Mouse (Mus musculus) kidney, postnatal 14 days (tissue): Measurements from ENCODE around the gene Ogg1.
A peak's percentile ranks its signal among the peaks of the same experiment; 100 is the strongest.
"Not testable (repeated sequence)": the region's sequence is repeated elsewhere in the genome, so short reads cannot be mapped to it uniquely, and the experiment has no call there.

Source experiments
- DNase-seq: peaks from one replicate; pipeline ENCODE4 v3.0.0; 2022; ENCODE audit warnings: mixed read lengths

Ogg1 gene

GRCm38 (mm10) chr6:113332734-113333133 lies 6.0 kb downstream of the Ogg1 start:
- not testable (repeated sequence) for DNase-seq

DNA sequence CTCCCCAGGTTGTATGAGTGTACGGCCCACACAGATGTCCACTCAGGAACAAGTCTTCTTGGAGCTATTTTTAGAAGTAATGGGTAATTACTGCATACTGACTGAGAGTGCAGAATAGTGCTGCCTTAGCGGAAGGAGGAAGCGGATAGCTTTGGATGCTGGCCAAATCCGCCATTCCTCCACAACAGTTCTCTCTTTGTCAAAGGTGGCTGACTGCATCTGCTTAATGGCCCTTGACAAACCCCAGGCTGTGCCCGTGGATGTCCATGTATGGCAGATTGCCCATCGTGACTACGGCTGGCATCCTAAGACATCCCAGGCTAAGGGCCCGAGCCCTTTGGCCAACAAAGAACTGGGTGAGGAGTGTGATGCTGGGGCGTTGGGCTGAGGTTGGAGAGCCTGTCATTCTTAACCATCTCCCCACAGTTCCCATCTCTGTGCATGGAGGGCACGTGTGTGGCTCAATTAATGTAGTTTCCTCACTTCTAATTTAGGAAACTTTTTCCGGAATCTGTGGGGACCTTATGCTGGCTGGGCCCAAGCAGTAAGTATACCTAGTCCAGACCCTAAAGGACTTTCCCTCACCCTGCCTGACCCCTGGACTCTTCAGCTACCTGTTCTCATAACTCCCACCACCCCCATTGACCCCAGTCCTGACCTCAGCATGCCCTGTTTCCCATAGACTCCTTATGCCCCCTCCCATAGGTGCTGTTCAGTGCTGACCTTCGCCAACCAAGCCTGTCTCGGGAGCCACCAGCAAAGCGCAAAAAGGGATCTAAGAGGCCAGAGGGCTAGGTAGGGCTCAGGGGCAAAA lies 6.6 kb downstream of the Ogg1 start:
- peak; percentile 90 for DNase-seq

- no peak for DNase-seq
These were observed 7.4 kb downstream of the Ogg1 start for GRCm38 (mm10) chr6:113334216-113334615.

DNA sequence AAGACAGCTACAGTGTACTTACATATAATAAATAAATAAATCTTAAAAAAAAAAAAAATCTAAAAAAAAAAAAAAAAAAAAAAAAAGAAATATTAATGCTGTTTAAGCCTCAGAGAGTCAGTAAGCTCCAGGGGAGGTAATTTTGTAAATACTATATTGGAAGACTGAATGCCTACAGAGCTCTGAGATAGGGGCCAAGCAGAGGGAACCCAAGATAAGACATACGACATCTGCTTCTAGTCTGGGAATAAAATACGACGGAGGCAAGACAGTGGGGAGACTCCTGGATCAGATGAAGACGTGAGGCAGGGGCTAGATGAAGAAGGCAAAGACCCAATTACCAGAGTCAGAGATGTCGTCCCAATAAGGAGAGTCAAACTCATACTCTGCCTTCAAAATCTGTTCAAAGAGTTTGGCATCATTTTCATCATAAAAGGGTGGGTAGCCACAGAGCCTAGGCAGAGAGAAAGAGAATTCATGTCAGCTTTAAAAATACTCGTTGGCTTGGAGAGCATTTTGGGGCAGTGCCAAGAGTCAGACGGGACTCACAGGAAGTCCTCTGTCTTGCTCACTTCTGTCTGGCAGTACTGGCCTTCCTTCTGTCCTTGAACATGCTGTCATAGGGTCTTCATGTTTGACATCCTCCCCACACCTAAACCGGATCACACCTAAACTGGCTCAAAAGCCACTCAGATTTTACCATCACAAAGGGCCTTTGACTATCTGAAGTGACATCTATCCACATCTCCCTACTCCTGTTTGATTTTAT lies 10.3 kb downstream of the Ogg1 start:
- DNase-seq: peak; percentile 54

- no peak for DNase-seq
These were observed 14.8 kb downstream of the Ogg1 start for GRCm38 (mm10) chr6:113341574-113341973.

- DNase-seq: no peak
These were observed 15.5 kb downstream of the Ogg1 start for GRCm38 (mm10) chr6:113342297-113342696.

DNA sequence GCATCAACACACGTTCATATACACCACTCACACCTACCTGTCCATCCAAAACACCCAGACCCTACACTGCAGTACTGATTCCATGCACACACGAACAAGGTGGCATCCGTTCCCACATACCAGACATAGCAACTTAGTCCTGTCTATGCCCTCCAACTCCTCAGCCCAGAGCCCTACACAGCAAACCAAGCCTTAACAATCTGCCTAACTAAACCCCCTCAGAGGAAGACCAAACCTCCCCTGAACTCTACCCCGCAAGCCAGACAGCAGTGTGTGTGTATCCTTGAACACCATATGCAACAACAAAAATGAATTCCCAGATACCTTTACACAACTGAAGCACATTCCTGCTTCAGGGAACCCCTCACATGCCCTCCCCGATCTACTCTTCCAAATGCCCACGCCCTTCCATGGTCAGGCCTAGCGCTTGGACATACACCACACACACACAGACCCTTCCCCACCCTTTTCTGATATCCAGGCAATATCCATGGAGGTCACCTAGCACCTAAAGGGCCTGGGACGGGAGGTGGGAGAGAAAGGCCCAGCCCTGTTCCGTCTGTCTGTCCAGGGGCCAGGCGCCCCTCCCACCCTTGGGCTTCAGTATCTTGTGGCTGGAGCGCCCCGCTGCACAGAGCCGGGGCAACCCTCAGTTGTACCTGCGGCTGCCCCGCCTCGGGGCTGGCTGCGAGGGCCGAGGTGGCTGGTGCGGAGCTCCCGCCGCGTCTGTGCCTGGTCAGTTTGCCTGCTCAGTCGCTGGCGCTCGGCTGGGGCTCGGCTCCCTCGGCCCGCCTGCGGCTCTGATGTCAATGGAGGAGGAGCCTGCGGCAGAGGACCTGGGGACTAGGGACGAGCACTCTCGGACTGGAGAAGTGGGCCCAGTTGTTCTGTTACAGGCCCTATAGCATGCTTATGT lies 16.7 kb downstream of the Ogg1 start, which contains the start of gene Camk1:
Gene Camk1, minus strand, starts transcription at position 808 of the 916 bp plus-strand sequence.
- peak; percentile 87 for DNase-seq

DNA sequence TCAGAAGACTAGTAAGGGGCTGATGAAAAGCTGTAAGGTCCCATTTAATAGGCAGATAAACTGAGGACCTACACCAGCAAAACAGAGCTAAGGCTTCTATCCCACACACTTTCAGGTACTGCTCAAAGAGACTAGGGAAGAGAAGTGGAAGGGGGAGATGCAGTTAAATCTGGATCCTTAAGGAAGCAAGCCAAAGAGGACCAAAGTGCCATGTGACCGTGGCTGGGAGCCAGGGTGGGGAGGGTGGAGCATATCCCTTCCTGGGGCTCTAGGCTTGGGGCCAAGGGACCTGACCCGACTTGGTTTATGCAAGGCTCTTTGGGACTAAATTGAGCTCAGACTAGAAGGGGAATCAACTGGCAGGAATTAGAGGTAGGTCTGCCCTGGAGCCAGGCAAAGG lies 17.5 kb downstream of the Ogg1 start:
- DNase-seq: peak; percentile 93

GRCm38 (mm10) chr6:113346897-113347296 lies 20.1 kb downstream of the Ogg1 start:
- no peak for DNase-seq

DNA sequence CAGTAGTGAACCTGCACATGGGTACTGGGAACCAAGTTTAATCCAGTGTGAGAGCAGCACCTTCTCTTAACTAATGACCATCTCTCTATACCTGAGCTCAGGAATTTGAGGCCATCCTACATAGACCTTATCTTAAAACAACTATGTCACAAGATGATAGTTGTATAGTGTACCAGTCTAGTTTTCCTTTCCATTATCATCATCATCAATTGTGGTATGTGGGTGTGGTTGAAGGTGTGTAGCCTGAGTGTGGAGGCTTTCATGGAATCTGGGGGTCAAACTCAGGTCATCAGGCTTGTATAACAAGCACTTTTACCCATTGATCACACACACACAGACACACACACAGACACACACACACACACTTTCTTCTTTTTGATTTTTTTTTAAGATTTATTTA lies 23.8 kb downstream of the Ogg1 start:
- DNase-seq: no peak

GRCm38 (mm10) chr6:113351161-113351560 lies 24.4 kb downstream of the Ogg1 start:
- DNase-seq: no peak

- DNase-seq: no peak
These were observed 24.9 kb downstream of the Ogg1 start for GRCm38 (mm10) chr6:113351653-113352052.

DNA sequence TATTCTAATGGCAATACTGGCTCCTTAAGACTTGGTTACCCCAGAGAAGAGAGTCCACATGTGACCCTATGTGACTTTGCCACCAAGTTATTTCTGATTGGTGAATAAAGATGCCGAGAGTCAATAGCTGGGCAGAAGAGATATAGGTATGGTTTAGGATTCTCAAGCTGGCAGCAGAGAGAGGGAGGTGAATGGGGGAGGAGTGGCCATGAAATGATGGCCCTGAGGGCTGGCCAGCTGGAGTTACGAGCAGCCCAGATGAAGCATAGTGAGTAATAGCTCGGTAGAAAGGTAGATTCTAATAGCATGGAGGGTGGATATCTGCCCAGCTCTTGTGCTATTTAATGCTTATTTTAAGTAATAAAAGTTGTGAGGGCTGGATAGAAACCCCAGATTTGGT lies 26.0 kb downstream of the Ogg1 start:
- no peak for DNase-seq

DNA sequence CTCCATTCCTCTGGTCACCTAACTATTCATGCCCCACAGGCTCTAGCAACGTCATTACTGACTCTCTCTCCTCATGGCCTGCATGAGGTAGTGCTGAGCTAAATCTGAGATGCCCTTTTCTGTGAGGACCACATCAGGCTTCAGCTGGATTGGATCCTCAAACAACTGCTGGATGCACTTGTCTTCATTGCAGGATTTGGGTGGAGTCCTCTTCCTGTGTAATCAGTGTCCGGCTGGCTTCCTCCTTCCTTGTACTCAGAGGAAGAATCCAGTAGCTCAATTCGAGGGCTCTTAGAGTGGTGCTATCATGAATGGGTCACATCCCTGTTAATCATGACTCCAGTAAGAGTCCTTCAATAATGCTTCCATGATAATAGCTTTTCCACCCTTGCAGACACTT lies 26.9 kb downstream of the Ogg1 start:
- DNase-seq: no peak

DNA sequence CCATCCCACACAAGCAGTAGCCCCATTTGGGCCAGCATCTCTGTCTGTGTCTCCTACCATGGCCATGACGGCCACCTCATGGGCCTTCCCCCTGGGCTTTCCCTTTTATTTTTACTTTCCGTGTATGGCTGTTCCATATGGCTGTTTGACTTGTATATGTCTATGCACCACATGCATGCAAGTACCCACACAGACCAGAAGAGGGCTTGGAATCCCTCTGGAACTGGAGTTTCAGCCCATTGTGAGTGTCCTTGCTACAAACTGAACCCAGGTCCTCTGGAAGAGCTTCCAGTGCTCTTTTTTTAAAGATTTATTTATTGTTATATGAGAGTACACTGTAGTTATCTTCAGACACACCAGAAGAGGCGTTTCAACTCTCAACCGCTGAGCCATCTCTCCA lies 34.7 kb downstream of the Ogg1 start:
- DNase-seq: no peak

GRCm38 (mm10) chr6:113362241-113362640 lies 35.5 kb downstream of the Ogg1 start:
- no peak for DNase-seq

DNA sequence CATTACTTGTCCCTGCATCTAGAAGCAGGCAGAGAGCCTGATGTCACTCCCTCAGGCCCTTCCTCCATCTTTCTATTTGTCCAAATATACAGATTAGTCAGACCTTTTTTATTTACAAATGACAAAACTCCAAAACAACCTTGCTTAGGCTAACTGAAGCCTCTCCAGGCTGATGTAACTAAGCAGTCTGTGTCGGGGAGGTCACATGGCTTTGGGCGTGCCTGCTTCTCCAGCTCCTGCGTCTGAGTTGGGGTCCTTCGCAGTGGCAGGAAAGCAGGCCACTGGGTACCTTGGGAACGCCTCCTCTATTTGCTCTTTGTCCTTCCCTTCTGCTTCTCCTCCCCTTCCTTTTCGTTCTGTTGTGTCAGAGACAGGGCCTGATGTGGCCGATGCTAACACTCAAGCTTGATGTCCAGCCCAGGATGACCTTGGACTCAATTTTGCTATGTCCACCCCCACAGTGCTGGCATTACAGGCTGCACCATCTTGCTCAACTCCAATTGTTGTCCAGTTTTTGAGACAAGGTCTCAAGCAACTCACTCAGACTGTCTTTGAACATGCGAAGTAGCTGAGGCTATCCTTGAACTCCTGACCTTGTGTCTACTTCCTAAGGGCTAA lies 37.9 kb downstream of the Ogg1 start:
- DNase-seq: no peak

DNA sequence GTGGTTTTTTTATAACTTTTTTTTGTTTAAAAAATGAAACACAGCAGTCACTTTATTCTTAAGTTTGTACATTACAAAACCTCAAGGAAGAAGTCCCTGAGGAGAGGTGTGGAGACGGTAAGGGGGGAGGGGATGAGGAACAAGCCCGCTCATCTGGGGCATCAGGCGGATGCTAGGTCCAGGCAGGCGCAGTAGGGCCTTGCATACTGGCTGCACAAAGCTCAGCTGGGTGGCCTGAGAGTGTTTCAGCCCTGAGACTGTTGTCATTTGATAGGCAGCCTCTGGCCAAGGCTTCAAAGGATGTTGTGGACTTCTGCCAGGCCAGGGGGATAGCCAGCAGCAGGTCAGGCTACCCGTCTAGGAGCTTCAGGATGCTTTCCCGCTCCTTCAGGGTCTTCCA lies 39.9 kb downstream of the Ogg1 start:
- no peak for DNase-seq

GRCm38 (mm10) chr6:113367574-113367973 lies 40.8 kb downstream of the Ogg1 start:
- no peak for DNase-seq

GRCm38 (mm10) chr6:113368124-113368523 lies 41.4 kb downstream of the Ogg1 start:
- DNase-seq: no peak

DNA sequence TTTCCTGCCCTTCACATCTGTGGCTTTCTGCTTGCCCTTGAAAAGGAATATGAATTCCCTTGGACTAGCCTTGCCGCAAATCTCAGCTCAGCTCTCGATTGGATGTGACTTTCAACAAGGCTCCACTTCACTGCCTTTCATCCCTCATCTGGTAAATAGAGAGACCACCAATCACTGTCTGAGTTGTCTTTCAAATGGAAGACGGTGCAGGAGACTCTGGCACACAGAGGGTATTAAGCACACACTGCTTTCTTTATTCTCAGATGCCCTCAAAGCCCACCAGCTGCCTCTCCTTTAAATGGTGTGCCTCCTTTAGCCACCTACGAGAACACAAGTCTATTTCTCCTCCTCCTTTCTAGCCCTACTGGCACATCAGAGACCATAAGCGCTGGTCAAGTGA lies 41.8 kb downstream of the Ogg1 start:
- DNase-seq: no peak

- DNase-seq: peak; percentile 47
These were observed 43.6 kb downstream of the Ogg1 start for GRCm38 (mm10) chr6:113370194-113370929.
